Mouse (Mus musculus): ENCODE measurements at regions not wholly inside any gene's neighbourhood (a gene's known extent, or its start where the extent isn't known, plus 50 kb on each side); places are given as distances from the start of the nearest gene placed in this dataset.
"Not testable (repeated sequence)": the region's sequence is repeated elsewhere in the genome, so short reads cannot be mapped to it uniquely, and the experiment has no call there.

GRCm38 (mm10) chr9:78769168-78769567 is 153.8 kb downstream of the Cd109 start:
- peak; percentile 34 for DNase-seq (ENCODE audit: low read depth, low spot score)

- no peak for DNase-seq (ENCODE audit: low read depth, low spot score)
Measured at GRCm38 (mm10) chr9:78773936-78774335, 158.6 kb downstream of the Cd109 start.

- DNase-seq (ENCODE audit: low read depth, low spot score), result peak; percentile 57
Measured at GRCm38 (mm10) chr9:78775462-78775861, 160.1 kb downstream of the Cd109 start.

- DNase-seq (ENCODE audit: low read depth, low spot score), result no peak
Measured at GRCm38 (mm10) chr9:78780595-78780994, 165.2 kb downstream of the Cd109 start.

GRCm38 (mm10) chr9:78782297-78782696 is 167.0 kb downstream of the Cd109 start:
- no peak for DNase-seq (ENCODE audit: low read depth, low spot score)

GRCm38 (mm10) chr9:78782860-78783259 is 167.5 kb downstream of the Cd109 start:
- DNase-seq (ENCODE audit: low read depth, low spot score), result no peak

GRCm38 (mm10) chr9:78787866-78788265 is 172.5 kb downstream of the Cd109 start:
- peak; percentile 35 for DNase-seq (ENCODE audit: low read depth, low spot score)

GRCm38 (mm10) chr9:78789703-78790102 is 174.4 kb downstream of the Cd109 start:
- no peak for DNase-seq (ENCODE audit: low read depth, low spot score)

GRCm38 (mm10) chr9:78790155-78790554 is 174.8 kb downstream of the Cd109 start:
- DNase-seq (ENCODE audit: low read depth, low spot score), result no peak

- no peak for DNase-seq (ENCODE audit: low read depth, low spot score)
Measured at GRCm38 (mm10) chr9:78795801-78796200, 180.5 kb downstream of the Cd109 start.

- no peak for DNase-seq (ENCODE audit: low read depth, low spot score)
Measured at GRCm38 (mm10) chr9:78817221-78817620, 201.9 kb downstream of the Cd109 start.

- not testable (repeated sequence) for DNase-seq (ENCODE audit: low read depth, low spot score)
Measured at GRCm38 (mm10) chr9:78821554-78822212, 206.3 kb downstream of the Cd109 start.

- DNase-seq (ENCODE audit: low read depth, low spot score), result peak; percentile 4
Measured at GRCm38 (mm10) chr9:78844969-78845683, 229.8 kb downstream of the Cd109 start.

GRCm38 (mm10) chr9:78846110-78846509 is 230.8 kb downstream of the Cd109 start:
- DNase-seq (ENCODE audit: low read depth, low spot score), result no peak

GRCm38 (mm10) chr9:78847890-78848563 is 232.7 kb downstream of the Cd109 start:
- no peak for DNase-seq (ENCODE audit: low read depth, low spot score)

GRCm38 (mm10) chr9:78848564-78848893 is 233.2 kb downstream of the Cd109 start:
- DNase-seq (ENCODE audit: low read depth, low spot score), result not testable (repeated sequence)

GRCm38 (mm10) chr9:78856981-78857380 is 241.6 kb downstream of the Cd109 start:
- no peak for DNase-seq (ENCODE audit: low read depth, low spot score)

- no peak for DNase-seq (ENCODE audit: low read depth, low spot score)
Measured at GRCm38 (mm10) chr9:78859956-78860355, 244.6 kb downstream of the Cd109 start.

GRCm38 (mm10) chr9:78872561-78872960 is 257.2 kb downstream of the Cd109 start:
- no peak for DNase-seq (ENCODE audit: low read depth, low spot score)

- DNase-seq (ENCODE audit: low read depth, low spot score), result no peak
Measured at GRCm38 (mm10) chr9:78879955-78880642, 264.8 kb downstream of the Cd109 start.

GRCm38 (mm10) chr9:78880643-78881306 is 265.4 kb downstream of the Cd109 start:
- DNase-seq (ENCODE audit: low read depth, low spot score), result no peak

All from A20 (cell line).